Mouse (Mus musculus) testis, postnatal 10 days (tissue): ENCODE results near the gene Angptl8.
"Not testable (repeated sequence)": the region's sequence is repeated elsewhere in the genome, so short reads cannot be mapped to it uniquely, and the experiment has no call there.

ENCODE experiments used
- DNase-seq: peaks from one replicate; pipeline ENCODE4 v3.0.0; 2021; ENCODE audit warnings: low spot score

Gene Angptl8

DNA sequence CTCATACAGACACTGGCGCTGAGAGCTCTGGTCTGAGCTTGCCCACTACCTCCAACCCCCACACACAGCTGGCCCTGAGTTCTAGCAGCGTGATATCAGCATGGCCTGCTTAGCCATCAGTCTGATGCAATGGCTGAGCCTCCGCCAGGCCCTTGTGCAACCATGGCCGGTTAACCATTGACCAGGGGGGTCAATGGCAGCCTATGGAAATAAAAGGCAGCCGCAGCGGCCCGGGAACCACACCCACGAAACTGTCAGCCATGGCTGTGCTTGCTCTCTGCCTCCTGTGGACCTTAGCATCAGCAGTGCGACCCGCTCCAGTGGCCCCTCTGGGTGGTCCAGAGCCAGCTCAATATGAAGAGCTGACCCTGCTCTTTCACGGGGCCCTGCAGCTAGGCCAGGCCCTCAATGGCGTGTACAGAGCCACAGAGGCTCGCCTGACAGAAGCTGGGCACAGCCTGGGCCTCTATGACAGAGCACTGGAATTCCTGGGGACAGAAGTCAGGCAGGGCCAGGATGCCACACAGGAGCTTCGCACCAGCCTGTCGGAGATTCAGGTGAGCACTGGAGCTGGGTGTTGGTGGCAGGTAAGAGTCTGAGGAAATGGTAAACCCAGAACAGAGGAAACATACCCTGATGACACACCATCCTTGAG, at the start of gene Angptl8:
Angptl8 (plus strand) TSS at position 253 of the 655 bp plus-strand sequence.
- DNase-seq, result no peak

DNA sequence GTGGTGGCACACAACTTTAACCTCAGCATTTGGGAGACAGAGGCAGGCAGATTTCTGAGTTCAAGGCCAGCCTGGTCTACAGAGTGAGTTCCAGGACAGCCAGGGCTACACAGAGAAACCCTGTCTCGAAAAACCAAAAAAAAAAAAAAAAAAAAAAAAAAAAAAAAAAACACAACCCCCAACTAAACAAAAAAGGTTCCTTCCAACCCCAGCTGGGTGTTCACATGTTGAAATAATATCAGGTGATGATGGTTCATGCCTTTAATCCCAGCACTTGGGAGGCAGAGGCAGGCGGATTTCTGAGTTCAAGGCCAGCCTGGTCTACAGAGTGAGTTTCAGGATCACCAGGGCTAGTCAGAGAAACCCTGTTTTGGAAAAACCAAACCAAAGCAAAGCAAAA, 49.0 kb upstream of the Angptl8 start:
- not testable (repeated sequence) for DNase-seq

DNA sequence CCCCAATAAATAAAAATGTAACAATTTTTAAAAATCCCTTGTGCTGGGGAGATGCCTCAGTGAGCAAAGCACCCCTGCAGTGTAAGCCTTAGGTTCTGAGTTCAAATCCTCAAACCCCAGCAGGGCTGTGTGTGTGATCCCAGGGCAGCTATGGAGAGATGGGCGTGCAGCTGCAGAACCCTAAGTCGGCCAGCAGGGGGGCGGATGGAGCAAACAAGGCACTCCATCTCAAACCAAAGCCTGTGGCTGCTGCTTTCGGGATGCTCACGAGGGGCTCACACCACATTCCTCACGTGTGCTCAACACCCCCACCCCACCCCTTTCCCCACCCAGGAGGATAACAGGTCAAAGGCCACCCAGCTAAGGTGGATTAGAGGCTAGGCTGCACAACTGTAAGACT, 48.4 kb upstream of the Angptl8 start:
- DNase-seq, result peak; percentile 83

DNA sequence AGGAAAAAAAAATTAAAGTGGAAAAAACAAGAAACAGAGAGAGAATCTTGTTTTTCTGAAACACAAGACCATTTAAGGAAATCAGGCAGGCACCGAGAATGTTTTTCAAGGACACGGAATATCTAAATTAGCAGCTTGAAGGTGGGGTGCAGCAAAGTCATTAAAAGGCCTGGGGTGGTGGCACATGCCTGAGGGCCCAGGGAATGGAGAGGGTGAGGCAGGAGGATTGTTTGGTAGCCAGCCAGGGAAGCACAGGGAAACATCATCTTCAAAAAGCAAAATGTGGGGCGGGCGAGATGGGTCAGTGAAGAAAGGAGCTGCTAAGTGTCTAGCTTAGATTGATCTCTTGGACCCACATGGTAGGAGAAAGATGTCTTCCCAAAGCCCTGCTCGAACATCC, 47.7 kb upstream of the Angptl8 start:
- DNase-seq, result no peak

DNA sequence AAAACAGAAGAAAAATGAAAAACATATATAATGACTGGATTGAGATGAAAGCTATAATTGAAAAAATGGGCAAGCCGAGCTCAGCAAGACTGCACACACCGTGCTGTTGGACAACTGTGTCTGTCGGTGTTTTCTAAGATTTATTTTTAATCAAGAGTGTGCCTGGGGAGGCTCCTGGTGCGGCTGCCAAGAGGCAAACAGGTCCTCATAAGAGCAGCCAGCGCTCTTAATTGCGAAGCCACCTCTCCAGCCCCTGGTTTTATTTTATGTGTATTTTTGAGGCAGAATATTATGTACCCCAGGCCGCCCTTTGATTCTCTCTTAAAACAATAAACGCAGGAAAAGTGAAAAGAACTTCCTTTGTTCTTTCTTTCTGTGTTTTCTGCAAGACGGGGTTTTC, 47.1 kb upstream of the Angptl8 start:
- no peak for DNase-seq

DNA sequence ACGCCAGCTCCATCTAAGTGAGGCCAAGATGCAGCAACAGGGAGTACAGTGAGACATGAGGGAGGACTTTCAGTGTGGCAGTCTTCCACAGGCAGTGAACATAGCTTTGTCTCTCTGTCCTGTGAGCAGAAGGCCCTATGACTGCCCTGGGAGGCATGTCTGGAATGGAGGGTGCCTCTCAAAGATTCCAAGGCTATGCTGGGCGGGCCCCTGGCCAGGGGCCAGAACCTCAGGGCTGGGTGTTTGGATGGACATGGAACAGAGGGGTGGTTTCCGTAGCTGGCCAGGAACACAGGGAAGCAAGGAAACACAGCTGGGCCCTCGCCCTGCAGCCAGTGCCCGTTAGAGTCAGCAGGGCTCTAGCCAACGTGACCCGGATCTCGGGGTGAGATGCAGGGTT, 43.4 kb upstream of the Angptl8 start:
- peak; percentile 80 for DNase-seq

DNA sequence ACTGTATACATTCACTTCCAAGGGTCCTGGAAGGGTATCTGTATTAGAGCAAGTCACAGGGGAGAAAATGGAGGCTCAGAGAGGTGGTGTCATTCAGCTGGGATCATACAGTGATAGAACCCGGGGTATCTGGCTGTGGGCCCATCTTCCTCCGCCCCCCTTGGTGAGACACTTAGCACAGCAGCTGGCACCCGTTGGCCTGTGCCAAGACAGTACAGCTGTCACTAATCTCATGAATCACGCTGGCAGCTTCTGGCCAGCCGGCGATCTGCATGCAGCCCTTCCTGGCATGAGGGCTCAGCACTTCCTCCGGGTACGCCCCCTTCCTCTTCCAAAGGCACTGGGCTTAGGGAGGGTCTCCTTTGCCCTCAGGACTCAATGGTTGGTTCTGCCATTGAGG, 42.7 kb upstream of the Angptl8 start:
- DNase-seq, result peak; percentile 68

DNA sequence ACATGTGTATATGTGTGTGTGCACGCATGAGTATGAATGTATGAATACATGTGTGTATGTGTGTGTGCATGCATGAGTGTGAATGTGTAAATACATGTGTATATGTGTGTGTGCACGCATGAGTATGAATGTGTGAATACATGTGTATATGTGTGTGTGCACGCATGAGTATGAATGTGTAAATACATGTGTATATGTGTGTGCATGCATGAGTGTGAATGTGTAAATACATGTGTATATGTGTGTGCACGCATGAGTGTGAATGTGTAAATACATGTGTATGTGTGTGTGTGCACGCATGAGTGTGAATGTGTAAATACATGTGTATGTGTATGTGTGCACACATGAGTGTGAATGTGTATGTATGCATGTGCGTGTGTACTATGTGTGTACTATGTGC, 41.8 kb upstream of the Angptl8 start:
- DNase-seq, result not testable (repeated sequence)

DNA sequence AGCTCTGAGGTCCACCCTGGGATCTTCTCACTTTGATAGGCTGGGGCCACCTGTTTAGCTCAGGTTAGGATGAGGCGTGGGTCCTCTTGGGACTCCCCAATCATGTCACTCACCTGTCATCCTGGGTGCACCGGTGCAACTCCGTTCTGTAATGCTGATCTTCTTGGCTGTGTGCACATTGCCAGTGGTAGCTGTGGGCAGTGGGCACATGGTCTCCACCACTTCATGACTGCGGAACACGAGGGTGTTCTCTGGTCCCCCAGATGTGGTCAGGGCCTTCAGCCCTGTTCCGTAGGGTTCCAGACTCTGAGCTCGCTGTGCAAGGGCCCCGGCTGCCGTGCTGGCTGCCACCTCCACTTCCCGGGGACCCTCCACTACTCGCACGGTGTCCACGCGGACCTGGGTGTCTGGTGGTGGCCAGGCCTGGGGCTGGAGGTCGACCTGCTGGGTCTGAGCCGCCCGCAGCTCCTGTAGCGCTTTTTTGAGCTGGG, 40.9 kb upstream of the Angptl8 start:
- DNase-seq, result peak; percentile 43

DNA sequence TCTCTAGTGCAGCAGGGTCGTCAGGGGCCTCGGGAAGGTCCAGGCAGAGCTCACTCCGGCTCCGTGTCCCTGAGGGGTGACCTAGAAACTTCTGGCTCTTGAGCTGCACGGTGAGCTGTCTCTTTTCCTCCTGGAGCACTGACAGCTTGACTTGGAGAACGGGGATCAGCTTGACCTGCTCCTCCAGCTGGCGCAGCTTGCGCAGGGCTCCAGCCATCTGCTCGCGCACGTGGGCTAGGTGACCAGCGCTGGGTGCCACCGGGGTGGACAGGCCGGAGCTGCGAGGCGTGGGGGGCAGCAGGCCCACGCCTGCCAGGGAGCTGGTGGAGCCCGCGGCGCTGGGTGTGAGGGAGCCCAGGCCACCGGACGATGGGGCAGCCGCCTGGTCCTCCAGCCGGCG, 40.4 kb upstream of the Angptl8 start:
- no peak for DNase-seq

DNA sequence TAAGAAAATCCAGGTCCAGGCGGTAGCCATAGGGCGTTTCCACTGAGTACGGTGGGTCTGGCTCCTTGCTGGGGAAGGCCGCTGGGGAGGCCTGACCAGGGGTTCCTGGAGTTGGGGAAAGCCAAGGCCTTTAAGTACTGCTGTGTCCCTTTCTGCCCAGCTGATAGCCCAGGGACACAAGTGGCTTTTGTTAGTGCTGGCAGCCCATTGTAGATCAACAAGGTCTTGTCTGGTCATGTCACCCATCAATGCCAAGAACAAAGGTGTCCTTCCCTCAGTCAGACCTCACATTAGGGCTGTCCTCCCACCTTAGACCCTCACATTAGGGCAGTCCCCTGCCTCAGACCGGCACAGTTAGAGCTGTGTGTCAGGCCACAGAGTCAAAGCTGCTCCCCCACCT, 39.7 kb upstream of the Angptl8 start:
- peak; percentile 49 for DNase-seq

DNA sequence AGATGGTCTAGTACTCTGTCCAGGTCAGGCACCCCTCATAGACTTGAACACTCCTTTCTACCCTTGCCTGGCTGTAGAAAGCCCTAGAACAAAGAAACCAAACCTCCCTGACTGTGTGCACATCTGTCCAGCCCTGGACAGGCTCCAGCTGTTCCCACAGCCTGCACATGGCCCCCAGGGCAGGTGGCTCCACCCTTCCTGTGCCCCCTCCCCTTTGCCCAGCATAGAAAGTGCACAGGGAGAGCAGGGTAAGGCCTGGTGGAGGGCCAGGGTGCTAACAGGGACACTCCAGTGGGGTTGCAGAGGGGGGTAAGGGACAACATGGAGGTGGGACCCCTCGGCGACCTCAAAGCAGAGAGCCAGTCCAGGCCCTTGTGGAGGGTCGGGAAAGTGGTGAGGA, 39.1 kb upstream of the Angptl8 start:
- peak; percentile 43 for DNase-seq

DNA sequence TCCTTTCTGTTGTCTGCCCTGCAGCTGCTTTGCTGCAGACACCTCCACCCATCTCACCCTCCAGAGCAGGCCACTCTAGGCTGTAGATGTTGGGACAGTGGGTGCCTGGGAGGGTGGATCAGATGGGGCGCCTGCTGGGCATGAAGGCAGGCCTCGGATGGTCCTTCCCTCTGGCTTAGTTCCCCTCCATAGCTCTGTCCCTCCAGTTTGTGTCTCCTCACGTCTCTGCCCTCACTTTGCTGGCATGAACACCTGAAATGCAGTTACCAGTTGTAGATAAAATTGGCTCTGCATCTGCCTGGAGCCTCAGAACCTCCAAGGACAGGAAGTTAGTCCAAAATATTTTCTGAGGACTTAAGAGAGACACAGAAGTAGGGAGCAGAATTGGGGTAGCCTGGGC, 38.4 kb upstream of the Angptl8 start:
- peak; percentile 43 for DNase-seq

DNA sequence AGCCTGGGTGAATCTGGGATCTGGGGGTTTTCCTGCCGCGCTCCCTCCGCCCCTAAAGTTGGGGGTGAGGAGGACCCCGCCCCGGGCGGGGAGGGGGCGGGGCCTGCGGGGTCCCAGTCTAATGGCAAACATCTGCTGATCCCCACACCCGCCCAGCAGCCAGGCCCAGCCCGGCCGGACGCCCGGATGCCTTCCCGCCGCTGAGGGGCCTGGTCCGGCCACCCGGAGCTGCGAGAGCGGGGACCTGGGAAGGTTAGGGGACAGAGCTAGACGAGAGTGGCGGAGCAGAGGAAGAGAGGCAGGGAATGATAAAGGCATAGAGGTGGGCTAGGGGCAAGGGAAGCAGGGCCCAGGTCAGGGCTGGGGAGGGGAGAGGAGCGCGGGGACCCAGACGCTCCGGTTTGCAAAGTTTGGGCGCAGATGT, 37.4 kb upstream of the Angptl8 start:
- DNase-seq, result peak; percentile 84

DNA sequence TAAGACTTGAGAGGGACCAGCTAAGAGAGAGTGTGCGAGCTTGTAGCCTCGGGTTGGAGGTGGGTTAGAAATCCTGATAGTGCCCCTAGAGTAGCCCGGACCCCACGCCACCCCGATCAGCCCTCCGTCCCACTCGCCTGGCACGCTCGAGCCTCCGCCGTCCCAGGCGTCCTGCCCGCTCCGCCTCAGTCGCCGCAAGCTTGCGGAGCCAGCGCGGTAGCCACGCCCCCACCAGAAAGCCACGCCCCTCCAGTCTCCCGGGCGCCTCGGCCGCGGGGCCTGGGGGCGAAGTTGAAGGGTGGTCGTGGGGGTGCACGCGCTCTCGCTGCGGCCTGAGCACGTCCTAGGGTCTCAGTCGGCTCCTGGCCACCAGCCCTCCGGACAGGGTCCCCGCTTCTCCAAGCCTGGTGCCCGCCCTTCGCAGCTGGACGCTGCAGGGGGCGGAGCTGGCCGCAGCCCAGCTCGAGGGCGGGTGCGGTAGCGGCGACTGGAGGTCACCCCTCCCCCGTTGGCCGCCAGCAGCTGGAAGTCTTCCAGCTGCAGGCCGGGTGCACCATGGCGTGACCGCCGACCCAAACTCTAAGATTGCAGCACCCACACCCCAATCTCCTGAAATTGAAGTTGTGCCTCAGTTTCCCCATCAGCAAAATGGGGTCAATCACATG, 36.8 kb upstream of the Angptl8 start, which contains the start of gene Kank2:
Kank2 (minus strand) TSS at position 400 of the 665 bp plus-strand sequence.
- peak; percentile 98 for DNase-seq

DNA sequence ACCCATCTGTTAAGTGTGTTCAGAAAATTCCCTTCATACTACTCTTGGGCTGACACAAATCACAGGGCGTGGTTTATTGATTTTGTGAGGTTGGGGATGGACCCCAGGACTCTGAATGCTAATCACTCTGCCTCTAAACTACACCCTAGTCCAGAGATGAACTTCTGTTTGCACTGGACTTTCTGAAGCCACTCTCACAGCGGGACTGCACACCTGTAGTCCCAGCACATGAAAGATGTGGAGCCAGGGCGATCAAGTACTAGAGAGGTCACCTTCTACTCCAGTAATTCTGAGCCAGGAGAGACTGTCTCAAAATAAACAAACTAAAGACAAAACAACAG, 36.3 kb upstream of the Angptl8 start:
- DNase-seq, result no peak

DNA sequence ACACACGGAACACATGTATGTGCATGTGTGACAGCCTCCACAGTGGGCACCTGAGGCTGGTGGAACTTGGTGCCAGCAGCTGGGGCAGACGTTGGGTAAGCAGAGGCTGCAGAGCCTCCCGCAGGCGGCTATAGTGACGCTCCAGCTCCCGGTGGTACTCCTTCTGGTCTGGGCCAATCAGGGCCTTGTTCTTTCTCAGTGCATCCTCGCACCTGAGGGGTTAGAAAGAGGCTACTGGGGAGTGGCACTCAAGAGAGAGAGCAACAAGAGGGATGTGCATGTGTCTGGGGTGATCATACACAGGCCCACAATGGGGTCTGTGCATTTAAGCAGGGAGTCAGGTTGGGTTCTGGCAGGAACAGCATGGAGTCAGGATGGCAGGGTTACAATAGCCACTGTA, 34.2 kb upstream of the Angptl8 start:
- no peak for DNase-seq

DNA sequence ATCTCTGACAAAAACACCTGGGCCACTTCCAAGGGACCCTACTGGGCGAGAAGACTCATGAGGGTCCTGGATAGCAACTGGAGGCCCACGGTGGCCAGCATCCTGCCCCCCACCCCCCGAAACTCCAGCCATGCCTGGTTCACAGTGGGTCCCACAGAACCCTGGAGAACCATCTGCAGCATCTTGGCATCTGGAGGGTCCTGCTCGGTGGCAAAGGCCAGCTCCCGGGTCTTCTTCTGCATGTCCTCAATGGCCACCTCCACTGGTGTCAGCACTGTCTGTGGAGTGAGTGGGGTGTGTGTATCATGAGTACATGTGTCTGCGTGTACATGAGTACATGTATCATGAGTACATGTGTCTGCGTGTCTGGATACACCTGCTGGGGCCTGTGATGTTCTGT, 33.7 kb upstream of the Angptl8 start:
- no peak for DNase-seq

DNA sequence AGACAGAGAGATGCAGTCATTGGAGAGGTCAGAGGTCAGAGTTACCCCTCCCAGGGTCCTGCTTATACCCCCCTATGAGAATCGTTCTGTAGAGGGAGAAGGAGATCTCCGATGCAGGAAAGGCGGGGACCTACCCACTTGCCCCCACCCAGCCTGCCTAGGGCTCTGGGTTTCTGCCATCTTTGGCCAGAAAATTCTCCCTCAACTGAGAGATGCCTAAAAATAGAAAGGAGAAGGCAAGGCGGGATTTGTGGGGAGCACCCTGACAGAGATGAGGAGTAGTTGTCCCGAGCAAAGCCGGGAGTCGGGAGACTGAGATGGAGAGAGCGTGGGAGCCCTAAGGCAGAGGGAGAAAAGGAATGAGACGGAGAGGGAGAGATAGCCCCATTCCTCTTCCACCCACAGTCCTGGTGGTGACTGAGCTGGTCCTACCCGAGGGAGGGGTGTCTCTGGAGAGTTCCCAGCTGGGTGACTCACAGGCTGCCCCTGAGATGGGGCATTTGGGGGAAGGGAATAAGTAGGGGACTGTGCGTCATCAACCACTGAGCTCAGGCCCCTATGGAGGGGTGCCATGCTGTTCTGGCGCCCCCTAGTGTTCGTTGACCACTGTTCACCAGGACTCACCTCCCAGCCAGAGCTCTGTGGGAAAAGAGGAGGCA, 31.2 kb upstream of the Angptl8 start:
- peak; percentile 93 for DNase-seq

DNA sequence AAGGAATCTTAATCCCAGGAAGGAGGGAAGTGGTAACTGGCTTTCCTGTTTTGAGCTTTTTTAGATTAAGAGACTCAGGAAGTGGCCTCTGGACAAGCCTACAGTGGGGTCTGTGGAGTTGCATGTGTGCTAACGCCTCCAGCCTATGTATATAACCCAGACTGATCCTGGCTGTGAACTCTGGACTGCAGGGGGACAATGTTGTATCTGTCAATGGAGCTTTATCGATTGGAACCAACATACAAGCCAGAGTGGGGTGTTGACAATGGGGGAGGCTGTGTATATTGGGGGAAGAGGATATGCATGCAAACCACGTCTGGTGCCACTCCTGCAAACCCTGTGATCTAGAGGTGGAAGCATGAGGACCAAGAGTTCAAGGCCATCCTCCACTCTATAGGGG, 28.9 kb upstream of the Angptl8 start:
- no peak for DNase-seq

DNA sequence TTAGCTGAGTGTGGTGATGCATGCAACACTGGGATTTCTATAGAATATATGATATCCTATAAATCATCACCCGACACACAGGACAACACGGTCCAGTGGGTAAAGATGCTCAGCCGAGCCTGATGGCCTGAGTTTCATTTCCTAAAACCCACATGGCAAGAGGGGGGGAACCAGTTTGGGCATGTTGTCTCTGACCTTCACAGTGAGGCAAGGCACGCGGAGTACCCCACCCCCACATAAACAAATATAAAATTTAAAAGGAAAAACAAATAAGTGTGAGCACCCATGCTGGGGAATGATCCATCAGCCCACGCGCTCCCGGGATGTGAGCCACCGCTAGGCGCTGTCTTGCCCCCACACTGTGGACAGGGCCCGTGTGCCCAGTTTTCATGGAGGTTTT, 28.3 kb upstream of the Angptl8 start:
- no peak for DNase-seq

DNA sequence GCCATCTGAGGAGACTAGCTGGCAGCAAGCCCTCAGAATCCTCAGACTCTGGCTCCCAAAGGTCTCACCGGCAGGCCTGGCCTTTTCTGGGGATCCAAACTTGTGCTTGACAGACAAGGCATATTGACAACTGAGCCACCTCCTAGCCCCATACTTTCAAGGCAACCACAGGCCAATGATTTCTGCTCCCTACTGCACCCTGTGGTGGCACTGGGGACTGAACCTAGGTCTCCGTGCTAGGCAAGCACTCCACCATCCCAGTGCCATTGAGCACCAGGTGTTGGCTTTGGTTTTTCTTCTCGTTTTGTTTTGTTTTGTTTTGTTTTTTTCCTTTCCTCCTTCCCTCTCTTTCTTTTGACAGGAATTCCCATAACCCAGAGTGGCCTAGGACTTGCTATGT, 26.7 kb upstream of the Angptl8 start:
- no peak for DNase-seq

DNA sequence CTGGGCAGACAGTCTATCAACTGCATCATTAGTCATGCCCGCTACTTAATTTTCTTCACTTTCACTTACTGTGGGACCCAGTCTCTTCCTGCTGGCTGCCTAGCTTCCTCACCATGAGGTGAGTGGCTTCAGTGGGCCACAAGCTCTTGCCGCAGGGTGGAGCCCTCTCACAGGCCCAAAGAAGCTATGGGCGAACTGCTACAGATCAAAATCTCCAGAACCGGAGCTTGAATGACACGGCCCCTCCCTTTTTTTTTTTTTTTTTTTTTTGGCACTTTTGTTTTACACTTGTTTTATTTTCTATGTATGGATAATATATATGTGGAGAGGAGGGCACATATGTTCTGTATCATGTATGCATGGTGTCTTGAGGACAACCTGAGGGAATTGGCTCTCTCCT, 24.1 kb upstream of the Angptl8 start:
- no peak for DNase-seq
